Mouse (Mus musculus) ES-E14 (cell line): ENCODE data around the gene Cpeb2.

Experiments
- CHD2 ChIP-seq: IDR thresholded peaks from 2 replicates; pipeline ENCODE4 v1.6.1; 2014; ENCODE audit warnings: mild to moderate bottlenecking, low read depth, low read length, inconsistent platforms
- MAFK ChIP-seq: IDR thresholded peaks from 2 replicates; pipeline ENCODE4 v1.6.1; 2014; ENCODE audit warnings: mild to moderate bottlenecking, low read depth, low read length, inconsistent platforms; ENCODE audit not compliant: insufficient read depth
- ZC3H11A ChIP-seq: IDR thresholded peaks from 2 replicates; pipeline ENCODE4 v1.6.1; 2012; ENCODE audit warnings: low read depth, mild to moderate bottlenecking, inconsistent platforms, low read length, borderline replicate concordance
- ZNF384 ChIP-seq: IDR thresholded peaks from 2 replicates; pipeline ENCODE4 v1.6.1; 2012; ENCODE audit warnings: low read depth, low read length, inconsistent platforms

GRCm38 (mm10) chr5:43334469-43334868 is 101.5 kb downstream of the Cpeb2 start:
- TF ChIP-seq CHD2 (no peak), ZC3H11A (no peak), ZNF384 (no peak), MAFK (no peak)
